Mouse (Mus musculus): Measurements from ENCODE around the gene Igsf9b.

Igsf9b gene

GRCm38 (mm10) chr9:27325920-27326319 lies 26.9 kb downstream of the Igsf9b start:
- ATAC-seq (ENCODE audit: insufficient number of reproducible peaks, low FRiP score, low TSS enrichment): no peak

DNA sequence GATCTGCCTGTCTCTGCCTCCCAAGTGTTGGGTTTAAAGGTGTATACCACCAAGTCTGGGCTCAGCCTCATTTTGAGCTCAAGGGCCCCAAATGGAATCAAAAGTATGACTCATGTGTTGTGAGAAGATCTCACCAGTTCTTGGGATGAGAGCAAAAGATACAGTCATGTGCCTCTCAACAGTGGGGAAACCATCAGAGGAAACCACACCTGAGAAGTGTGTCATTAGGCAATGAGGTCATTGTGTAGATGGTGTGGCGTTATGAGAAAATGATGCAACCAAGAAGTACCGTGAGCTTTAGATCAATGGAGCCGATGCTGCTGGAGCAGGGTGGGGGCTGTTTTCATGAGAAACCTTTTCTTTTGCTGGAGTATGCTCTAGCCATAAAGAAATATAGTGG lies 28.6 kb downstream of the Igsf9b start:
- ATAC-seq (ENCODE audit: insufficient number of reproducible peaks, low FRiP score, low TSS enrichment): no peak

DNA sequence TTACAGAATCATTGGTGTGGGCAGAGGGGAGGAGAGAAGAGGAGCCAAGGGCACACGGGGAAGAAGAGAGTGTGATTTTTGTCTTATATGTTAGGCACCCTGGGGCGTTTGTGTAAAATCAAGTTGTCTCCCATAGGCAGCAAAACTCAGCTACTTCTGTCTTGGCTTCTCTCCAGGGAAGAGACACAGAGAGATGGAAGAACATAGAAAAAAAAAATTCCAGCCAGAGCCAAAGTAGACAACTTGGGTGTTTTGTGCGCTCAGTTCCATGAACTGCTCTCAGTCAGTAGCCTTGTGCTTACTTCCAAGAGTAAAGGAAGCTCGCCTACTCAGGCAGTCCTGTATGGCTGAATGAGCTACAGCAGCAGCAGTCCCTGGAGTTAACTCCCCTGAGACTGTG lies 31.4 kb downstream of the Igsf9b start:
- no peak for ATAC-seq (ENCODE audit: insufficient number of reproducible peaks, low FRiP score, low TSS enrichment)

- peak; percentile 63; the same call in 1 of the 2 replicates for ATAC-seq (ENCODE audit: insufficient number of reproducible peaks, low FRiP score, low TSS enrichment)
Observed at GRCm38 (mm10) chr9:27331538-27331937, 32.5 kb downstream of the Igsf9b start.

DNA sequence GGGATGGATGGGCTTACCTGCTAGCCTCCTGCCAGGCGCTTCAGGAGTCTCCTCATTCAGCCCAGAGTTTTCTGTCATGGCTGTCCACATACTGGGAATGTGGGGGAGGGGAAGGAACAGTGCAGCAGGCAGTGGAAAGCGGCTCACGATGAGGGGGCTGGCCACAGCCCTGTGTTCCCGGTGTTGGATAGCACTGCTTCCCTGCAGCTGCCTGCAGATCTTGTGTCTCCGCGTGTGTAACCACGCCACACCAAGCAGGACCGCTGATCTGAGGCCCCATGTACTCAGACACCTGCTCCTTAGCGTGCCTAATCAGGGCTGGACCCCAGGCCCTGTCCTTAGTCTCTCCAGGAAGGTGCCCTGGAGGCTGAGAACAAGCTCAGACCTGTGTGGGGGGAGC lies 35.9 kb downstream of the Igsf9b start:
- ATAC-seq (ENCODE audit: insufficient number of reproducible peaks, low FRiP score, low TSS enrichment): no peak

DNA sequence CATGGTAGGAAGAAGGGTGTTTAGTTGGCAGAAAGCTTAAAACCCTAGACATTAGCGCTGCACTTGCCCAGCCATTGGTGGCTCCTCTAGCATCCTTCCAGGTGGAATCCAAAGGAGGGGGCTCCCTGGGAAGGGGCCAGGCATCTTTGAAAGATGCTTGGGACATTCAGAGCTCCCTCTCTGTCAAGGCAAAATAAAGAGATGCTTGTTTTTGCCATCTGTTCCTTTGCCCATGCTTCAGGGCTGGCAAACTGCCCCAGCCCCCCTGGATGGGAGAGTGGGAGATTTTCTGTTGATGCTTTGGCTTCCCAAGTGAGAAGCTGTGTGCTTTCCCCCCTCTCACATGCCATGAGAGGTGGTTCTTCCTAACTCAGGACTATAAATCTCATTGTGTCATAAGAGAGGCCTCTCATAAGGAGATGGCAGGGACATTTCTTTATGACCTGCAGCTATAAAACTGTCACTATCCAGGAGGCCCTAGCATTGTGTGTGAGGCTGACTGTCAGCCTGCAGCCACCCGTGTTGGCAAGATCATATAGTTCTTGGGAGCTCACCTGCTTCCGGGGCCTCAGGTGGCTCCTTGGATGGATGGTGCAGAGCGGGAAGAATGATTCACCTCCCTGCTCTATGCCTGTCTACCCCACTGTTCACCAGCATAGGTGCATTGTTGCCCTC lies 38.1 kb downstream of the Igsf9b start:
- ATAC-seq (ENCODE audit: insufficient number of reproducible peaks, low FRiP score, low TSS enrichment): no peak

DNA sequence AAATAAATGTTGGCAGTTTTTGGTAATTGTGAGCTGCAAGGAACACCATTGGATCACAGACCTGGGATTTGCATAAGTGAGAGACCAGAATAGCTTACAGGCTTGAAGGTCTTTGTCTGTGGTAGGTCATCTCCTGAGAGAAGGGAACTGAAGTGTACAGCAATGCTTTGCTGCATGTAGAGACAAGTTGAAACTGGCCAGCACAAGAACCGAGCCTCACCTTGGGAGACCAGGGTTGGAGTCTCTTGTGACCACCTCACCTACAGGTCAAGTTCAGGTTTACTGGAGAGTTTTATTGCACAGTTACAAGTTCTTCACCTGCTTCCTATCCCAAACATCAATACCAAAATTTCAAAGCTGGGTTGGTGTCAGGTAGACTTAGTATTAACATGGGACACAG lies 40.2 kb downstream of the Igsf9b start:
- no peak for ATAC-seq (ENCODE audit: insufficient number of reproducible peaks, low FRiP score, low TSS enrichment)

DNA sequence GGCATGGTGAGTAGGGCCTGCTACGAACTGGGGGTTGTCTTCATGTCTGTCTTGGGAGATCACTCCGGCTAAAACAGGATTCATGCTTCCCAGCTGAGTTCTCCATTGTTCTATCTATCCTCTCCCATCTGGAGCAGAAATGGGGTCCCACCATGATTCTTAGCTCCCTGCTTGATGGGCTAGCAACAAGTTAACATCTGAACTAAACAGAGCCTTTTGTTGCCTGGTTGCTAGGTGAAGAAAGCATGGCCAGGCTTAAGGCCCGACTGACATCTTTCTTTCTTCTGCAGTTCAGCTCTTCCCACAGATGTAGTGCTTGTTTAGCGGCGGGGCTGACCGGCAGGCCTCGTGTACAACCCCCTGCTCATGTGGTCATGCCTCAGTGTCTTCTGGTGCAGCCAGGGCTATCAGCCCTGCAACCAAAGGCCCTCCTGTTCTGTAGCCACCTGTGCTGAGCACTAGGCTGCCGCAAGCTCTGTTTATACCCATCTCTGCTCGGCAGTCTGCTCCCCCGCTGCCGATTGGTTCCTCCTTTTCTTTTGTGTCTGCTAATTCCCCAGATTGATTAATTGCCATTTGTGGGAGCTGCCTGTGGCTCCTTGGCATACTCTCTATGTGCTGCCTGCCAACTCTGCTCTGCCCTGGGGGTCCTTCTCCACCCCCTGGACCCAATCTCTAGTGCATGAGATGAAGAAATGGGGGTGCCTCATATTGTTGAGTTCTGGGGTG lies 47.7 kb downstream of the Igsf9b start:
- no peak for ATAC-seq (ENCODE audit: insufficient number of reproducible peaks, low FRiP score, low TSS enrichment)

DNA sequence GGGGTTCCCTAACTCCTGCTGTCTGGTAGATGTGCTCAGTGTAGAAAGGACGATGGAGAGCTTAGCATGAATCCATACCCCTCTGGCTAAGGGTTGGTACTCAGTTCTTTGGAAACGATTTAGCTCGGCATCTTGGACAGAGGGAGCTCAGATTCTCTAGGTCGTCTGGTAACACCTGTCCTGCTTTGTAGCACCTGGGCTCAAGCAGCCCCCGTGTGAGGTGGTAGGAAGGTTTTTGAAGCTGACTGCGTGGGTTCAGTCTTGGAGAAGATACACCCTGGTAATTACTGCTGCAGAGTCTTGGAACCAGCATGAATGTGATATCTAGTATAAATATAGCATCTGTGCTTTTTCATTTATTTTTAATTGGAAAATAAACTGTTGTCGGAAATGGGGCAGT lies 54.1 kb downstream of the Igsf9b start:
- no peak for ATAC-seq (ENCODE audit: insufficient number of reproducible peaks, low FRiP score, low TSS enrichment)

DNA sequence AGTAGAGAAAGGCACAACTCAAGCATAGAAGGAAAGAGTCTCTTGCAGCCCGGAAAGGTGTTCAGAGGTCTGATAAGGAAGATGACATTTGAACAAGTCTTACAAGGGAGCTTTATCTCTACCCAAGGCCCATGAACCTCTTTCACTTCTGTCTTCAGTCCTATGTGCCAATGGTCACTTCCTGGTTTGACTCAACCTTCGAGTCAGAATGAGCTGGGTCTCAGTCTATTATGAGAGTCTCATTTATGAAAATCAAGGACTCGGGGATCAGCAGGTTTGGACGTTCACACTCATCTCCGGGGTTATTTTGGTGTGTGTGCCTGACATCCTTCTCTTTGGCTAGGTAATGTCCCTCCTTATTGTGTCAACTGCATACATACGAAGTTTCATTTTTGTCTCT lies 58.9 kb downstream of the Igsf9b start:
- ATAC-seq (ENCODE audit: insufficient number of reproducible peaks, low FRiP score, low TSS enrichment): no peak

DNA sequence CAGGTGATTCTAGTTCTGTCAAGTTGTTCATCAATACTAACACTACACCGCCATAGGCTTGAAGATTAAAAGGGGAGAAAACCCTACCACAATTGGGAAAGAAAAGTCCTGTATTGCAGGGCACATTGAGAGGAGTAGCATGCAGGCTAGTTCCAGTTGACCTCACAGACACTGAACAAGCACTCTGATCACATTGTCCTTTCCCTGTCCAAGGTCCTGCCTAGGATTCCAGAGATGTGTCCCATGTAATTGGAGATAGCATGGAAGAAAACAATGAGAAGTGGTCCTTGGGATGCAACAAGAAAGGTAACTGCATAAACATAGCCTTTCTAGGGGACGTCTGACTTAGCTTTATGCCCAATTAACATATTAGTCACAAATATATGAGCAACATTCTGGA lies 68.2 kb downstream of the Igsf9b start:
- no peak for ATAC-seq (ENCODE audit: insufficient number of reproducible peaks, low FRiP score, low TSS enrichment)

DNA sequence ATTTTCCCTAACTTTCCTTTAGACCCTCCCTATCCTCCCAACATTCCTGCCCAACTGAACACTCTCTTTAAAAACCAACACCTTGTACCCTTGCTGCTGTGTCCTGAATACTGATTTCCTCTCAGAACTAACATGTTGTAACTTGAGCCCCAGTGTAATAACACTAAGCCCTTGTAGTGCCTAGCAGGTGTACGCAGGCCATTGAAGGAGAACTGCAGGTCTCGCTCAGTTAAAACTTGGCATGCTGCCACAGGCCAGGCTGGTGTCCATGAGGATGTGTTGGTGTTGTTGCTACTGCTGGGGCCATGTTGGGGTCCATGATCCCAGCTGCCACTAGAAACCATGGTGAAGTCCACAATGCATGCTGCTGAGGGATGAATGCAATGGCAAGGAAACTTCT lies 70.1 kb downstream of the Igsf9b start:
- ATAC-seq (ENCODE audit: insufficient number of reproducible peaks, low FRiP score, low TSS enrichment): no peak

DNA sequence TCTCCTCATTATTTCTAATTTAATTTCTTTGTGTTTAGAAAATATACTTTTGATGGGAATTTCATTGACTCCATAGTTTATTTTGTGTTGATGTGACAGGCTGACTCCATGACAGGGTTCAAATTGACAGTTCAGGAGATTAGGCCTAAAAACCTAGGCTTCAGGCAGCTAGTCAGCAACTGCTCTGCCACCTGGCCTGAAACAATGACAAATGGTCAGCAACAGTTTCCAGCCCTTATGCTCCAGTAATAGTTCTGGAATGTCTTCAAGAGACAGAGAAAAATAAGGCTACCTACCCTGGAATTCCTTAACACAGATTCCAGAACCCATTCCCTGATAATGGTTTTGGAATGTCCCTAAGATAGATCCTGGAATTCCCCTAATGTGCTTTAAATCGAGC lies 76.7 kb downstream of the Igsf9b start:
- ATAC-seq (ENCODE audit: insufficient number of reproducible peaks, low FRiP score, low TSS enrichment): no peak

- ATAC-seq (ENCODE audit: insufficient number of reproducible peaks, low FRiP score, low TSS enrichment): peak; percentile 31; the same call in 1 of the 2 replicates
Observed at GRCm38 (mm10) chr9:27386951-27387350, 87.9 kb downstream of the Igsf9b start.

DNA sequence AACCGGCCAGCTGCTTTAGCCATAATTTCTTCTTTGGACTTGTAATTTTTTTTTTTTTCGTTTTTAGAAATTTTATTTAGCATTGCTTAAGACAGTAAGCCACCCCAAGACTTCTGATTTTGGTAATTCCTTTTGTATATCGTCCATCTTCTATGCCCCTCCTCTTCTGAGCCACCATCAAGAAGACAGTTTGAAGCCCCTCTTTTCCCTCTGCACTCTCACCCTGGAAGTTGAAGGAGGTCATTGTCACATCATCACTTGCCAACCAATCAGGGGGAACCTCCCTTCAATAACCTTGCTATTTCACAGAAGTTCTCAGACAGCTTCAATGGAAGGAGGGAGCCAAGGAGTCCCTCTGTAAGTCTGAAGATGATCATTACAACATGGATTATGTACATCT lies 97.5 kb downstream of the Igsf9b start, which contains the start of gene Spata19:
Gene Spata19 (plus strand): TSS at position 301 of the 400 bp plus-strand sequence.
- ATAC-seq (ENCODE audit: insufficient number of reproducible peaks, low FRiP score, low TSS enrichment): no peak

GRCm38 (mm10) chr9:27401169-27401568 lies 102.2 kb downstream of the Igsf9b start:
- no peak for ATAC-seq (ENCODE audit: insufficient number of reproducible peaks, low FRiP score, low TSS enrichment)

Measured in cerebellum, adult (tissue).